Mouse (Mus musculus): Measurements from ENCODE around the gene Ccdc87.
"Not testable (repeated sequence)": the region's sequence is repeated elsewhere in the genome, so short reads cannot be mapped to it uniquely, and the experiment has no call there.

Ccdc87 gene

DNA sequence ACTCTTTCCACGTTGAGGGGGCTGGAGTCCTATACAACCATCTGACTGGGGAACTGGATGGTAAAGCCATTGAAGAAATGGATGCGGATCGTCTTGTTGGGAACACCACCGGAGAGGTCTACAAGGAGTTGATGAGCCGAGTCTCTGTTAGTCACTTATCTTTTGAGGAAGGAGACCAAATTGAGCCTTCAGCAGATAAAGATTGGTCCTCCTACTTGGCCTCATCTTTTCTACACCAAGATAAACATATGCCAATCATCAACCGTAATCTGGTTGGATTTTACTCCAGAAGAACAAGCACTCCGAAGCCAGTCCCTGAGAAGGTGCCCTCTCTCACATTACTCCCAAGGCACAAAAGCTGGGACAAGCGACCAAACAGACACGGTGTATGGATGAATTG is 1.7 kb downstream of the Ccdc87 start:
- DNase-seq: no peak

DNA sequence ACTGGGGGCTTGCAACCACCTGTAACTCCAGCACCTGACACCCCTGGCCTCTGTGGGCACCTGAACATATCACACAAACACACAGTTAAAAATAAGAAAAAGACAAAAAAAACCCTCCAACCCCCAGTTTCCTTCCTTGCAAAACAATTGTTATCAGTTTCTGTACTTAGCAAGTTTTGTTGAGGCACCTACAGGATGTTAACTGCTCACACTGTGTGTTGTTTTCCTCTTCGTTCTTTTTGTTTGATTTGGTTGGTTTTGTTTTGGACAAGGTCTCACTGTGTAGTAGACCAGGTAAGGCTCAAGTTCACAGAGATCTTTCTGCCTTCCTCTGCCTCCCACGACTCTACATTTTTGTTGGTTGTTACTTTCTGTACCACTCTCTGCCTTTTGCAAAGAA is 3.4 kb downstream of the Ccdc87 start:
- DNase-seq: no peak

DNA sequence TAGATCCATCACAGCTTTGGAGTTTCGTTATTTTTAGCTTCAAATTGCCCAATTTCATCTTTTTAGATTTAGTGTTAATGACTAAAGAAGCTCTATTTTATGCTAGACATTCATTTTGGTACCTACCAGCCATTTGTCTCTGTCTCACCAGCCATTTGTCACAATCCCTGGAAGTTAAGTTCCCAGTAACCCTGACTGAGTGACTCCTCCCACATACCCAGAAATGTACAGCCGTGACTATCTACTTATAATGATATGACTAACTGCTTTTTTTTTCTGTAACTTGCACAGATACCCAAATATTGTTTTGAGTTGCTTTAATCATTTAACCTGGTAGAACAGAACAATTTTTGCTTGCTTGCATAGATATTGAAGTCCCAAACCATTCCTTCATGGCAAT is 6.7 kb downstream of the Ccdc87 start:
- no peak for DNase-seq

DNA sequence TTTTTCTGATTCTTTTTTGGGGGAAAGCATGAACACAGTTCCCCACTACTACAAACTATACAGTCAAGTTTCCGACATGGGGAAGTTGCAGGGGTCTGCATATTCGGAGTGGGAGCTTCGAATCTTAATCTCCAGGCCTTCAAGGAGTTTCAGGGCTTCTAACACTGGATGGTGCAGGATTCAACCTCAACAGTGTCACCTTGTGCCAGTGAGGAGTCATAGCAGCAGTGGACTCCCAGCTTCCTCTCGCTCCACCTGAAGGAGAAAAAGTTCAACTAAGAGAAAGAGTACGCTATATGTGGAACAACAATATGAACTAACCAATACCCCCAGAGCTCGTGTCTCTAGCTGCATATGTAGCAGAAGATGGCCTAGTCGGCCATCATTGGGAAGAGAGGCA is 8.3 kb downstream of the Ccdc87 start:
- no peak for DNase-seq

DNA sequence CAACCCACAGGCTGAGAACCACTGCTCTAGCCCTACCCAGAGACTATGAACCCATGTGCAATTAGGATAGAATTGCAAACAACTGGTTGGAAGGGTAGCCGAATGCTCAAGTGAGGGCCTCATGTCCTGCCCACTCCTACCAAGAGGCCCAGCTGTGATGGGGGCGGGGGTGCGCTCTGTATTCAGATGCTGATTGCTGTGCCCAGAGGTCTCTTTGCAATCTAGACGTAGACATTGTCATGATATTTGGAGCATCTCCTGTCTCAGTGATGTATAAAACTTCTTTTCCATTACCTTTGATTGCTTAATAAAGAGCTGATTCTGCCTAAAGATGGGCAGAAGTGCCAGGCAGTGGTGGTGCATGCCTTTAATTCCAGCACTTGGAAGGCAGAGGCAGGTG is 10.6 kb downstream of the Ccdc87 start:
- DNase-seq: no peak

DNA sequence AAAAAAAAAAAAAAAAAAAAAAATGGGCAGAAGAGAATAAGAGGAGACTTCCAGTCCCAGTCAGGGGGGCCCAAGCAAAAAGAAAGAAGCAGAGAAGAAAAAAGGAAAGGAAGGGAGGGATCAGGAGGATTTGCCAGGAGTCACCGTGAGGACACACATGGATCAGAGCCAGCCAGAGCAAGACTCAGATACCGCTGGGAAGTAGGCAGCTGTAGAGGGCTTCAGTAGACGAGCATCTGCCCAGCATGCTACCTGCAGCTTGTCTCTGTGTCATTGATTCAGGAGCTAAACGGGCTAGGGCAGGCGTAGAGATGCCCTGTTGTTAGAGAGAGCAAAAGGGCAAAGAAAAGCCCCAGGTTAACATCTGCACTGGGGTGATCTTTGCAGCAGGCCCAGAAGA is 11.1 kb downstream of the Ccdc87 start:
- DNase-seq: no peak

DNA sequence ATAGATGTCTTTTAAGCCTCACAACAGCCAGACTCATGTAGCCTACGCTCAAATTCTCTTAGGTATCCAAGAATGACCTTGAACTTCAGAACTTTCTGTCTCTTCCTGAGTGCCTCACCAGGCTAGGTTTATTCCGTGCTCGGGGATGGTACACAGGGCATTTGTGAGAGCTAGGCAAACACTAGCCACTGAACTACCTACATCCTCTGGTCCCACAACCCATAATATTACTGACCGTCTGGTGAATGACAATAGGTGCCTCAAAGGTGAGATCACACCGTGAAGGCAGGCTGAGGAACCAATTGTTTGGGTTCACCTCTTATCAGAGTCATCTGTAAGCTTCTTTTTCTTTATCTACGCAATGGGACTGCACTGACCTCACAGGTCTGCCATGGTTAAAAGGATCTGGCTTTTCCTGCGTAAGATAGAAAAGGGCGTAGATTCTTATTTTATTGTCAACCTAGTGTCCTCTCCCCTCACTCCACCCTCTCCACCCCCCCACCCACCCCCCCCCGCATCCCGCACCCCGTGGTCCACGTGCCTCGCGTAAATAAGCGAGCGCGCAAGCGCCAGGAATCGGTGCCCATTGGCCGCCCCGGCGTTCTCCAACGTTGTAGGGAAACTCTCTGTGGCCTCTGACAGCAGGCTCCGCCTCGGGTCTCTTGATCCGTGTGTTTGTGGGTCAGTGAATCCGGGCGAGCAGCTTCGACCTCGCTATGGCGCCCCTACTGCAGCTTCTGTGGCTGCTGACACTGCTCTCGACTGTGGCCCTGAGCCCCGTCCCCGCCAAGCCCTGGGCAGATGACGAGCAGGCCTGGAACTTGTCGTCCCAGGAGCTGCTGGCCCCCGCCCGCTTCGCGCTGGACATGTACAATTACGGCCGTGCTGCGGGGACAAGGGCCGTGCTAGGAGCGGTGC is 15.6 kb downstream of the Ccdc87 start, which contains the start of gene Ctsf:
TSS of gene Ctsf (plus strand) at position 579 of the 918 bp plus-strand sequence.
- DNase-seq: peak; percentile 90

DNA sequence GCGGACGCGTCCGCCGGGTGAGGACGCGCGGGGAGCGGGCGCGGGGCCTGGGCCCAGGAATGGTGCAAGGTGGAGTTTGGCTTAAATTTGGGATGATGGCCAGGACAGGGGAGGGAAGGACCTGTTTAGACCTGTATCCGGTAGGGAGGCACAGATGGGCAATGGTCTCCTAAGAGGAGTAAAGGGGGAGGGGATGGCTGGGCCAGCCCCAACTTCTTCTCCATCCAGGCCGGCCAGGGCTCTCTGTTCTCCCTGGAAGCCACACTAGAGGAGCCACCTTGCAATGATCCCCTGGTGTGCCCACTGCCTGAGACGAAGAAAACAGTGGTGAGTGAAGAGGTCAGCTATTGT is 16.3 kb downstream of the Ccdc87 start:
- no peak for DNase-seq

DNA sequence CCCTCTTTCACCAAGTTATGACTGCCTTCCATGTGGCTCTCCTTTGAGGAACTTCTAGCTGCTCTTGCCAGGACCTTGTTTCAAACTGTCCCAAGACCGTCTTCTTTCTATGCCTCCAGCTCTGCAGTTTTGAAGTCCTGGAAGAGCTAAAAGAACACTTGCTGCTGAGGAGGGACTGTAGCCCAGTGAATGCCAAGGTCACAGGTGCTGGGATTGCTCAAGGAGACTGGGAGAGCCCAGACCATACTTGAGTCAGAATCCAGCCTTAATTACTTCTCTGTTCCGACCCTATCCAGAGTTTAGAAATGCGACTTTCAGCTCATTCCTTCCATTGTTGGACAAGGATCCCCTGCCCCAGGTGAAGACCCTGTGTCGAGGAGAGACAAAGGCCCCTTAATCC is 16.8 kb downstream of the Ccdc87 start:
- no peak for DNase-seq

DNA sequence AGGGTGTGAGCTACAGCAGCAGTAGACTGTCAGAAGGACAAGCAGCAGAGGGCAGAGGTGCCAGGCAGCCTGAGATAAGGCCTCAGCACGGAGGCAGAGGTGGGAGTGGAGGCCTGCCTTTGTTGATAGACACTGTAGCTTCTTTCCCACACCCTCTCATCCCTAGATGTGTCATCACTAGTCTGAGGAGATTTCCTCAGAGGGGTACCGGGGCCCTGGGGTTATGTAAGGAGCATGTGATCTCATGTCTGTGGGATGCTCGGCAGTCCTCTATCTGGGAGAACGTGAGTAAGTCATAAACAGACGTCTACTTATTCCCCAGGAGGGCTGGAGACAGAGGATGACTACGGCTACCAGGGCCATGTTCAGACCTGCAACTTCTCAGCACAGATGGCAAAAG is 19.9 kb downstream of the Ccdc87 start:
- no peak for DNase-seq

DNA sequence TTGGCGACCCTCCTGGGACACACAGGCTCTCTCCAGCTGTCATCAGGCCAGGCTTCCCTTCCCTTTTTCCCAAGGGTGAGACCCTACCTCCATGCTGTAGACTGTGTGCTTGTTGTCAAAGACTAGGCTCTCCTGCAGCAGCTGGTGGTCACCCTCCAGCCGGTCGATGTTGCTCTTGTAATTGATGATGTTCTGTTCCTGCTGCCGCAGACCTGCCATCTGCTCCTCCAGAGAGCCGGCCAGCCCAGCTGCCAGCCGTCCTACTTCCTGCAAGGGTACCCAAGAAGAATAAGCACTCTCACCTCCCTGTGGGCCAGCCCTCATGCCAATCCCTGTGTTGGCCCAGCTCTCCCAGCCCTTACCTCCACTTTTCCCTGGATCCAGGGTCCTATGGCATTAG is 23.9 kb downstream of the Ccdc87 start:
- no peak for DNase-seq

DNA sequence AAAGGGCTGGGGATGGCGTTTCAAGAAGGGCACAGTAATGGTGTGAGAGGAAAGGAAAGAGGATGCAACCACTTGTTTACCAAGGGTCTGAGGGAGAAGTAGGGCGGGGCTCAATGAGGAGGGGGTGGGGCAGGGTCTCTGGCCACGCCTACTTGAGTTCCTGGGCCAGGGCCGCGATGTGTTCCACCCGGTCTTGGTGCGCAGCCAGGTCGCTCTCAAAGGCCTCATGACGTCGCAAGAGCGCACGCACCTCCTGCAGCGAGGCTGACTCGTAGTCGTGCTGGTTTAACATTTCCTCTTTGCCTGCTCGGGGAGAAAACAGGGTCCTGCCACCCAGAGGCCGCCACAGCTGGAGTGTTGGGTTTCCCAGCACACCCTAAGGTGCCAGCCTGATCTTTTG is 26.0 kb downstream of the Ccdc87 start:
- no peak for DNase-seq

DNA sequence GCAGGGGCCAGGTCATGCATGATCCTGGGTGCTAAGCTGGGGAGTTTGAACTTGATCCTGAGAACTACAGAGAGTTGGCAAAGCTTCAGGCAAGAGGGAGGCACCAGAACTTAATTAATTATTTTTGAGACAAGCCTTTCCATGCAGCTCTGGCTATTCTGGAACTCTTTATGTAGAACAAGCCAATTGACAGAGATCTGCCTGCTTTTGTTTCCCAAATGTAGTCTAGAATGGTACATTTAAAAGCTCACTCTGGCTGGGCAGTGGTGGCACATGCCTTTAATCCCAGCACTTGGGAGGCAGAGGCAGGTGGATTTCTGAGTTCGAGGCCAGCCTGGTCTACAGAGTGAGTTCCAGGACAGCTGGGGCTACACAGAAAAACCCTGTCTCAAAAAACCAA is 35.4 kb downstream of the Ccdc87 start:
- DNase-seq: not testable (repeated sequence)

DNA sequence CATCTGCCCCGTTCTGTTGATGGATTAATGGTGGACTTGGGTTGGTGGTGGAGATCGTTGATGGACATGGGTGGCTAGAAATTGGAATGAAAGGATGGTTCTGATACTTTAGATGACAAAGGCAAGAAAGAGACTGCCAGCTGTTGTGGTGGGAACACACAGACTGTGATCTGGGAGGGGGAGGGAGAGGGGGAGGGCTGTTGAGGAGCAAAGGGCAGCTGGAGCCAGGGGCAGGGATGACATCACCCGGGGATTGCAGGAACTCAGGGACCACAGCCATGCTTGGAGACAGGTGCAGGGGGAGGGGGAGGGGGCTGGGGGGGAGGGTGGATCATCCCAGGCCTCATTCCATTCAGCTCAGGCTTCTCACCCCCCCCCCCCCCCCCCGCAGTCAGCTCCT is 37.1 kb downstream of the Ccdc87 start:
- no peak for DNase-seq

DNA sequence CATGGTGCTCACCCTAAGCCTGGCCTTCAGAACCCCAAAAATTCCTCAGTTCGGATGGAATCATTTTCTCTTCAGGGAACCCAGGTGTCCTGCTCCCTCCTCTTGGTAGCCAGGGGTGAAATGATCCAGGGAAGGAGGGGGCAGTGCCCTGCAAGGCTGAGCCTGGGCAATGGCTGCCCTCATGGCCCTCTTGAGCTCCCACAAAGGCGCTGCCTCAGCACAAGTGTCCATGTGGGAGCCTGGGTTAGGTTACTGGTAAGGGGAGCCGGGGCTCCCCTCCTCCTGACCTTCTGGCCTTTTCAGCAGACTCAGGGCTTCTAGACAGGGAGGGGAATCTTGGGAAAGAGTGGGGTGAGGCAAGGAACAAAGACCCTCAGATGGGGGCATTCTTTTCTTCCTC is 37.6 kb downstream of the Ccdc87 start:
- DNase-seq: no peak

DNA sequence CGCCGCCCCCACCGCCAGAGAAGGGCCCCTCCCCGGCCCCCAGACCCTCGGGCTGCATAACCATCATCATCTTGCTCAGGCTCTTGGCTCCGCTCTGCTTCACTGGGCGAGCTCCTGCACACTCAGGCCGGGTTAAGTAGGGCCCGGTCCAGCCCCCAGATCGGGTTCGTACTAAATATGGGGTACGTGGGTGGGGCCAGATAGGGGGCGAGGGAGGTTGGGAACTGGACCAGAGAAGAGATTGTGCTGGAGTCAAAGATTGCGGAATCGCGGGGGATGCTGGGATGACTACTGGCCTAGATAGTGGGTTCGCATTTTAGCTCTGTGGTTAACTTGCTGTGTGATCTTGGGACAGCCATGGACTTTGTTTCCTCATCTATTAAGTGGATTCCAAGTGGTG is 38.6 kb downstream of the Ccdc87 start, which contains the start of gene Actn3:
TSS of gene Actn3 (minus strand) at position 125 of the 400 bp plus-strand sequence.
- DNase-seq: no peak

DNA sequence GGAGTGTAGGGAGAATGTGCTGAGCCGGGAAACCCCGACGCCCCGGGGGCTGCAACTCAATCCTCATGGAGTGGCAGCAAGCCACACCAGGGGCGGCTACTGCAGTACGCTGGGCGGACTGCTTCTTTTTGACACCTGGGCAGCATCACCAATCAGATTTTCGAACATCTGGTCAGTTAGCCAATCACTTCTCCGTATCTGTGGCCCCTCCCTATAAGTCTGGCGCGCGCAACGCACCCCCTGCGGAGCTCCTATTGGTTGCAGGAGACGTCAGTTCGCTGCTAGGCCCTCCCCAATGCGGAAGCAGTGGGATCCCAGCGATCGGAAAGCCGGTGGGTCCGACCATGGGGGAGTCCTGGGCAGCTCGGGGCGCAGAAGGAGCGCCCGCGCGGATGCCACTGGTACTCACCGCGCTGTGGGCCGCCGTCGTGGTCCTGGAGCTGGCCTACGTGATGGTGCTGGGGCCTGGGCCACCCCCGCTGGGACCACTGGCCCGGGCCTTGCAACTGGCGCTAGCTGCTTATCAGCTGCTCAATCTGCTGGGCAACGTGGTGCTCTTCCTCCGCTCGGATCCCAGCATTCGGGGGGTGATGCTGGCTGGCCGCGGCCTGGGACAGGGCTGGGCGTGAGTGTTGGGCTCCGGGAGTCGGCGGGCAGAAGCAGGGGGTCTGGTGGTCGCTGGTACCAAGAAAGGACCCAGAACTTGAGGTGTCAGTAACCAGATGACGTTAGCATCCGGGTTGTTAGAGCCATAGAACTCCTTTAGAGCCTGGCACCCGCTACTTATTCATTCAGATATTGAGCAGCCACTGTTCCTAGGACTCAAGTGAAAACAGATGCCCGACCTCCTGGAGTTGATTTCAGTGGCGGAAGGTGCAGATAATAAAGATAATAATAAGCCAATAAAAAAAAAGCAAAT is 39.5 kb downstream of the Ccdc87 start, which contains the start of gene Zdhhc24:
TSS of gene Zdhhc24 (plus strand) at position 264 of the 919 bp plus-strand sequence.
- DNase-seq: peak; percentile 95

DNA sequence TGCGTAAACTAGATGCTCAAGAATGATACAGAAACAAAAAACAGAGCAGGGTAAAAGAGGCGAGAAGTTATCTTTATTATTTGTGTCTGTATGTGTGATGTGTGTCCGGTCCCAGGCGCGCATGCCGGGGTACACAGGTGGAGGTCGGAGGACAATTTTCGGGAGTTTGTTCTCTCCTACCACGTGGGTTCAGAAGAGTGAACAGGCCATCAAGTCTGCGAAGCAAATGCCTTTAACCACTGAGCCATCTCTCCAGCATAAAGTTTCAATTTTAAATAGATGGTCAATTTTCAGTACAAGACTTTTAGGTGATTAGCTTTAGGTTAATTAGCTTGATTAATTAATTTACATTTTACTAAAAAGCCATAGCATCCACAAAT is 40.1 kb downstream of the Ccdc87 start:
- no peak for DNase-seq

DNA sequence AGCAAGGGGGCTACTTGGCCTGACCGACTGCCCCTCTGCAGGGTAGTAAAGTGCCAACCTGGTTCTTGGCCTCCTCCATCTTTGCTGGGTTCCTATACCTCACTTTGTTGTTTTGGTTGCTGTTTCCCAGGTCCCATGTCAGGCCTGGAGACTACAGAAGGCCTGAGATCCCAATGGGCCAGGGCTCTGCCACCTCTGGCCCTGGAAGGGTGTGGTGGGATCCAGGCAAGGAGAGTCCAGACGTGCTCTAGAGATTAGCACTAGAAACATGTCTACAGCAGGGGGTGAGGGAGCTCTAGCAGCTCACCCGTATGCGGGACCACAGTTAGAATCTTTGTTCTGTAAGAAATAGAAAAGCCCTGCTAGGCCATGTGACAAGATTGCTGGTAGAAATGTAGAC is 44.8 kb downstream of the Ccdc87 start:
- DNase-seq: no peak

DNA sequence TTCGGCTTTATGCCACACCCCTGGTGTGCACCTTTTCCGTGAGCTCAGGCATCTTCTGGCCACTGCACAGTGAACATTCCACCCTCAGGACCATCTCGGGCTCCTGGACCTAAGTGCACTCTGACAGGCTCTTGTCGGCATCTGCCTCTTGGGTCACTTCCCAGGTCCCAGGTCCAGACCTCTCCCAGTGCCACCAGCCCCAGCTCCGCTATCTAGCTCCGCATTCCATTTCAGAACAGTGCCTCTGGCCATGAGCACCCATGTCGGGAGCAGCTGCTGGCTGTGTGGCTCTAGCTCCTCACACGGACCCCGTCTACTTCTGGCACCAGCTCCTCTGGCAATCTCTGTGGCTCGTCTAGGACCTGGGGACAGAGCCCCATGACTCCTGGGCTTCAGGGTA is 50.6 kb downstream of the Ccdc87 start:
- no peak for DNase-seq

DNA sequence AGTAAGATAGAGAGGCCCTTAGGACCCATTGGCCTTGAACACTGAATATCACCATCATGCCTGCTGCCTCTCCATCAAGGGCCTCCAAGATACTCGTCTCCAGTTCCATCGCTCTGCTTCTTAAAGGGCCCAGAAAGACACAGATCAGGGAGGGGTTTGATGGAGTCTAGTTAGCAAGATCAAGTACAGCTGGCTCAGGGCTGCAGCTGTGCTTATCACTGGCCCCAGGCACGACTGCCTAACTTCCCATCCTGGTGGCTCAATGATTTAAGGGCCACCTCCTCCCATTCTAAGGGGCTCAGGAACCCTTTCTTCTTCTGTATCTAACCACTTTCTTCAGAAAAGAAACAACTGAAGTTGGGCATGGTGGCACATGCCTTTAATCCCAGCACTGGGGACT is 52.6 kb downstream of the Ccdc87 start:
- DNase-seq: no peak
